Mouse (Mus musculus): ENCODE results near the gene Cnr2. TPM values are rescaled to one million over a fixed set of nuclear protein-coding genes. Genes with fewer than 3 reads are reported as not detected.

Cnr2 gene
- polyA plus RNA-seq, 1 experiment from 2014 or later = 0.29 TPM

- peaks cover 31% of the 10 kb centered on the region for H3K36me3 ChIP-seq
- 50% methylated on average over 4 of the region's 4 CpGs for WGBS
- no peaks in the 10 kb centered on the region for H3K9me3 ChIP-seq
- H3K27ac ChIP-seq (replicated peaks) = no peak overlapping the region; the same call in 1 of the 2 replicates
- no peak for ATAC-seq (ENCODE audit: extremely low read depth, insufficient number of reproducible peaks, low FRiP score, low TSS enrichment)
- H3K27me3 ChIP-seq (replicated peaks) = no peaks in the 10 kb centered on the region
- peaks cover 36% of the 10 kb centered on the region for H3K4me1 ChIP-seq
- H3K9ac ChIP-seq = no peak overlapping the region
- H3K4me3 ChIP-seq = no peak overlapping the region
- no peak overlapping the region for H3K4me2 ChIP-seq
These were observed 48.2 kb downstream of the Cnr2 start for GRCm38 (mm10) chr4:135943389-135943788.

GRCm38 (mm10) chr4:135945706-135946105 lies 50.5 kb downstream of the Cnr2 start:
- Histone ChIP-seq H3K9me3 (no peaks in the 10 kb centered on the region), H3K4me1 (peaks cover 49% of the 10 kb centered on the region), H3K27ac (replicated peaks) (peak overlapping the region; percentile 74), H3K4me2 (peak overlapping the region; percentile 88), H3K36me3 (peaks cover 12% of the 10 kb centered on the region), H3K9ac (peak overlapping the region; percentile 84), H3K4me3 (peak overlapping the region; percentile 72), H3K27me3 (replicated peaks) (no peaks in the 10 kb centered on the region)
- WGBS = 71% methylated on average over 10 of the region's 10 CpGs
- no peak for ATAC-seq (ENCODE audit: extremely low read depth, insufficient number of reproducible peaks, low FRiP score, low TSS enrichment)

- no peaks in the 10 kb centered on the region for H3K27me3 ChIP-seq (replicated peaks)
These were observed 51.1 kb downstream of the Cnr2 start, which contains the start of gene Hmgcl for GRCm38 (mm10) chr4:135946278-135946658. TSS of gene Hmgcl (plus strand) at chr4:135946448.

GRCm38 (mm10) chr4:135946659-135947301 lies 51.6 kb downstream of the Cnr2 start:
- Histone ChIP-seq H3K9me3 (no peaks in the 10 kb centered on the region; the same call in 1 of the 2 replicates), H3K27me3 (replicated peaks) (no peaks in the 10 kb centered on the region), H3K36me3 (peaks cover 15% of the 10 kb centered on the region), H3K27ac (replicated peaks) (peak overlapping the region; percentile 82), H3K4me1 (peaks cover 49% of the 10 kb centered on the region), H3K4me2 (peak overlapping the region; percentile 88), H3K9ac (peak overlapping the region; percentile 84), H3K4me3 (peak overlapping the region; percentile 72)
- 2% methylated on average over 28 of the region's 28 CpGs for WGBS
- peak; percentile 43 for ATAC-seq (ENCODE audit: extremely low read depth, insufficient number of reproducible peaks, low FRiP score, low TSS enrichment)

More at GRCm38 (mm10) chr4:135946278-135946658, 51.1 kb downstream of the Cnr2 start, which contains the start of gene Hmgcl:
- H3K9me3 ChIP-seq = no peaks in the 10 kb centered on the region; the same call in 1 of the 2 replicates
- H3K36me3 ChIP-seq = peaks cover 12% of the 10 kb centered on the region
- peaks cover 49% of the 10 kb centered on the region for H3K4me1 ChIP-seq
- peak within 1 kb of the TSS; percentile 88 for H3K4me2 ChIP-seq
- peak; percentile 80 for ATAC-seq (ENCODE audit: extremely low read depth, insufficient number of reproducible peaks, low FRiP score, low TSS enrichment)
- peak within 1 kb of the TSS; percentile 82 for H3K27ac ChIP-seq (replicated peaks)
- WGBS = under 1% methylated on average over 23 of the region's 23 CpGs
- peak within 1 kb of the TSS; percentile 72 for H3K4me3 ChIP-seq
- H3K9ac ChIP-seq = peak within 1 kb of the TSS; percentile 84

DNA sequence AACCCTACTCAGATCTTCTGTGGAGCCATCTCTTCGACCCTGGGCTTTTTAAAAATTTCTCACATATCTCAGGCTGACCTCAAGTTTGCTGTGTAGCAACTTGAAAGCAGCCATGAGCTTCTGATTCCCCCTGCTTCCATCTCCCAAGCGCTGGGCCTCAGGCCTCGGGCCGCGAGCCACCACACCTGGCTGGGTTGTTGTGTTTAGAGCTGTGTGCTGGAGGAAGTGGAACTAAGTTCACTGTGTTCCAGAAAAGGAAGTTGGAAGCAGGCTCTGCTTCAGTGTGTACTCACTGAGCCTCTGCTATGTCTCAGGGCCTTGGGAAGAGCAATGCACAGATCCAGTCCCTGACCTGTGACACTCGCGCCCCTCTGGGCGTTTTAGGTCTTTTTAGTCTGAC lies 52.9 kb downstream of the Cnr2 start:
- H3K4me3 ChIP-seq = no peak overlapping the region
- ATAC-seq (ENCODE audit: extremely low read depth, insufficient number of reproducible peaks, low FRiP score, low TSS enrichment) = no peak
- H3K27ac ChIP-seq (replicated peaks) = no peak overlapping the region
- peaks cover 45% of the 10 kb centered on the region for H3K4me1 ChIP-seq
- peaks cover 3% of the 10 kb centered on the region; the same call in 1 of the 2 replicates for H3K9me3 ChIP-seq
- WGBS = 87% methylated on average over 8 of the region's 8 CpGs
- no peaks in the 10 kb centered on the region for H3K27me3 ChIP-seq (replicated peaks)
- H3K9ac ChIP-seq = peak overlapping the region; percentile 0; the same call in 1 of the 2 replicates
- peaks cover 24% of the 10 kb centered on the region for H3K36me3 ChIP-seq
- H3K4me2 ChIP-seq = no peak overlapping the region

DNA sequence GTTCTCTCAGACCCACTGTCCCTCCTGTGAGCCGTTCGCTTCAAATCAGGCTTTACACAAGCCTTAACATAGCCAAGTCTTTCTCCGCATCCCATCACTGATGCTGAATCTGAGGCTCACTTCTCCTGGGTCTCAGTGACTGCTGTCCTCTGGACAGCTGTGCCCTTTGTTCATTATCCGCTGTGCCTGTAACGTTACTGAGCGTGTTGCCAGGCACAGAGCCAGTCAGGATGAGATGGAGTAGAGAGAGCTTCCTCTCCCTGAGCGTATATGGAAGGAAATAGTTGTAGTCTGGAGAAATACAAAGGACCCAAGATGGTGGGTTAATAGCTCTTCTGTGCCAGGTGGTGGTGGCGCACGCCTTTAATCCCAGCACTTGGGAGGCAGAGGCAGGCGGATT lies 54.3 kb downstream of the Cnr2 start:
- WGBS = 79% methylated on average over 10 of the region's 10 CpGs
- Histone ChIP-seq H3K4me3 (no peak overlapping the region), H3K4me2 (no peak overlapping the region), H3K4me1 (peaks cover 37% of the 10 kb centered on the region), H3K27ac (replicated peaks) (peak overlapping the region; percentile 63), H3K27me3 (replicated peaks) (no peaks in the 10 kb centered on the region), H3K9me3 (peaks cover 3% of the 10 kb centered on the region; the same call in 1 of the 2 replicates), H3K36me3 (peaks cover 32% of the 10 kb centered on the region), H3K9ac (no peak overlapping the region)
- ATAC-seq (ENCODE audit: extremely low read depth, insufficient number of reproducible peaks, low FRiP score, low TSS enrichment) = no peak

- H3K4me3 ChIP-seq = no peak overlapping the region
- H3K27me3 ChIP-seq (replicated peaks) = no peaks in the 10 kb centered on the region
- whole genome bisulfite sequencing = 39% methylated on average over 6 of the region's 6 CpGs
- H3K4me2 ChIP-seq = no peak overlapping the region
- H3K36me3 ChIP-seq = peaks cover 36% of the 10 kb centered on the region
- peaks cover 3% of the 10 kb centered on the region; the same call in 1 of the 2 replicates for H3K9me3 ChIP-seq
- ATAC-seq (ENCODE audit: extremely low read depth, insufficient number of reproducible peaks, low FRiP score, low TSS enrichment) = no peak
- H3K4me1 ChIP-seq = peaks cover 37% of the 10 kb centered on the region
- peak overlapping the region; percentile 12; the same call in 1 of the 2 replicates for H3K9ac ChIP-seq
- peak overlapping the region; percentile 63 for H3K27ac ChIP-seq (replicated peaks)
These were observed 54.7 kb downstream of the Cnr2 start for GRCm38 (mm10) chr4:135949911-135950310.

GRCm38 (mm10) chr4:135950365-135950764 lies 55.2 kb downstream of the Cnr2 start:
- Histone ChIP-seq H3K9me3 (peaks cover 3% of the 10 kb centered on the region; the same call in 1 of the 2 replicates), H3K4me1 (peaks cover 37% of the 10 kb centered on the region), H3K4me3 (no peak overlapping the region), H3K4me2 (no peak overlapping the region), H3K27ac (replicated peaks) (peak overlapping the region; percentile 63), H3K9ac (peak overlapping the region; percentile 12; the same call in 1 of the 2 replicates), H3K27me3 (replicated peaks) (no peaks in the 10 kb centered on the region), H3K36me3 (peaks cover 40% of the 10 kb centered on the region)
- no peak for ATAC-seq (ENCODE audit: extremely low read depth, insufficient number of reproducible peaks, low FRiP score, low TSS enrichment)
- WGBS = 78% methylated on average over 6 of the region's 6 CpGs

- Histone ChIP-seq H3K4me3 (no peak overlapping the region), H3K9ac (no peak overlapping the region), H3K9me3 (peaks cover 3% of the 10 kb centered on the region; the same call in 1 of the 2 replicates), H3K4me2 (no peak overlapping the region), H3K4me1 (peaks cover 31% of the 10 kb centered on the region), H3K36me3 (peaks cover 50% of the 10 kb centered on the region), H3K27me3 (replicated peaks) (no peaks in the 10 kb centered on the region), H3K27ac (replicated peaks) (no peak overlapping the region)
- 83% methylated on average over 3 of the region's 3 CpGs for WGBS
- no peak for ATAC-seq (ENCODE audit: extremely low read depth, insufficient number of reproducible peaks, low FRiP score, low TSS enrichment)
These were observed 56.3 kb downstream of the Cnr2 start for GRCm38 (mm10) chr4:135951505-135951904.

- Histone ChIP-seq H3K36me3 (peaks cover 63% of the 10 kb centered on the region), H3K27ac (replicated peaks) (no peak overlapping the region), H3K9me3 (peaks cover 3% of the 10 kb centered on the region; the same call in 1 of the 2 replicates), H3K4me1 (peaks cover 20% of the 10 kb centered on the region), H3K9ac (no peak overlapping the region), H3K4me3 (no peak overlapping the region), H3K4me2 (no peak overlapping the region), H3K27me3 (replicated peaks) (no peaks in the 10 kb centered on the region)
- no peak for ATAC-seq (ENCODE audit: extremely low read depth, insufficient number of reproducible peaks, low FRiP score, low TSS enrichment)
- WGBS = 76% methylated on average over 3 of the region's 3 CpGs
These were observed 58.0 kb downstream of the Cnr2 start for GRCm38 (mm10) chr4:135953179-135953578.

- no peak for ATAC-seq (ENCODE audit: extremely low read depth, insufficient number of reproducible peaks, low FRiP score, low TSS enrichment)
- no peaks in the 10 kb centered on the region for H3K27me3 ChIP-seq (replicated peaks)
- WGBS = 12% methylated on average over 2 of the region's 2 CpGs
- peaks cover 12% of the 10 kb centered on the region for H3K4me1 ChIP-seq
- H3K9me3 ChIP-seq = peaks cover 3% of the 10 kb centered on the region; the same call in 1 of the 2 replicates
- H3K36me3 ChIP-seq = peaks cover 74% of the 10 kb centered on the region
- no peak overlapping the region for H3K4me2 ChIP-seq
- H3K9ac ChIP-seq = no peak overlapping the region
- H3K27ac ChIP-seq (replicated peaks) = no peak overlapping the region
- H3K4me3 ChIP-seq = no peak overlapping the region
These were observed 59.0 kb downstream of the Cnr2 start for GRCm38 (mm10) chr4:135954241-135954640.

Data from heart, embryonic 13.5 days (tissue).